In the genomic region with DNA sequence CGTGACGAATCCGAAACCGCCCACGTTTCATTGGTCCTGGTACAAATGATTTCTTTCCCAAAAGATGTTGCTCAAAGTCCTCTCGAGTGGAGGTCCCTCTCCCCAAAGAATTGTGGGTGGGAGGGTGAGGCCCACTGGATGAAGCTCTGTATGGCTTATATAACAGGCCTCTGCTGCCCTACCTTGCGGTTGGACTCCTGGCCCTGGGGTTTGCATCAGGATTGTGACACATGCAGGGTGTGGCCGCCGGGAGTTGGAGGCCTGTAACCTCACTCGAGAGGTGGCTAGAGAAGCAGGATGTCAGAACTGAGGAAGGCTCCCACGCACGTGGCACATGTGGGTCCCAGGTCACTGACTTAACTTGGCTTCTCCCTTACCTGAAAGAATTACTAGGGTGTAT, we compare ENCODE assay signal across 8 mouse cellular contexts. TPM values are rescaled to one million over a fixed set of nuclear protein-coding genes. Genes with fewer than 3 reads are reported as not detected.
DNase-seq lines count a peak whose midpoint lies in the region; ATAC-seq and TF ChIP-seq lines count a peak whose summit lies in the region.

No protein-coding gene starts in this region.

- TF ChIP-seq CTCF in MEL (IDR thresholded peaks at IDR 0.05 in 2 of 3, conservative IDR thresholded peaks at IDR 0.05 in 1 of 3; ENCODE audit: control insufficient read depth in 1 of 3, insufficient read depth in 1 of 3, low read depth in 2 of 3, low read length in 3 of 3, poor library complexity in 1 of 3, severe bottlenecking in 1 of 3), result no peak
- TF ChIP-seq CTCF in lung, postnatal 0 days (IDR thresholded peaks at IDR 0.05), result no peak
- TF ChIP-seq CTCF in small intestine, adult 2 months (IDR thresholded peaks at IDR 0.05; ENCODE audit: extremely low read depth, insufficient read length, insufficient replicate concordance, low read depth, low read length), result no peak

- no peak; a peak in 1 of 4 replicates for TF ChIP-seq POLR2A in MEL (IDR thresholded peaks at IDR 0.05; ENCODE audit: control insufficient read depth in 1 of 2, insufficient read depth in 1 of 2, low read depth in 1 of 2, low read length in 2 of 2, poor library complexity in 1 of 2)
- no peak for TF ChIP-seq POLR2A in small intestine, adult 2 months (IDR thresholded peaks at IDR 0.05; ENCODE audit: low read depth, low read length)

- H3K27me3 ChIP-seq in MEL (ENCODE audit: control insufficient read depth in 1 of 2, insufficient read depth in 2 of 2, low read length in 2 of 2), result no peaks in the 10 kb centered on the region
- no peaks in the 10 kb centered on the region for H3K27me3 ChIP-seq in kidney, embryonic 14.5 days (ENCODE audit: control insufficient read depth, insufficient read depth, low read length)
- H3K27me3 ChIP-seq in lung, postnatal 0 days (replicated peaks; ENCODE audit: insufficient read depth, low read length), result no peaks in the 10 kb centered on the region
- H3K27me3 ChIP-seq in small intestine, adult 2 months (ENCODE audit: control insufficient read depth, insufficient read depth, low read length), result no peaks in the 10 kb centered on the region

- H3K27ac ChIP-seq in MEL (ENCODE audit: control insufficient read depth, low read depth, low read length), result peak overlapping the region; percentile 35
- peak overlapping the region; percentile 51 for H3K27ac ChIP-seq in kidney, embryonic 14.5 days (ENCODE audit: low read depth, low read length)
- peak overlapping the region; percentile 47; the same call in 1 of the 2 replicates for H3K27ac ChIP-seq in lung, postnatal 0 days (ENCODE audit: low read length)
- peak overlapping the region; percentile 94 for H3K27ac ChIP-seq in small intestine, adult 2 months (ENCODE audit: insufficient read depth, low read depth, low read length)

- TF ChIP-seq EP300 in MEL (IDR thresholded peaks at IDR 0.05; ENCODE audit: low read depth in 1 of 2, low read length in 2 of 2), result no peak
- no peak for TF ChIP-seq EP300 in lung, postnatal 0 days (IDR thresholded peaks at IDR 0.05)

- no peaks in the 10 kb centered on the region for H3K9me3 ChIP-seq in MEL (replicated peaks; ENCODE audit: insufficient read depth, low read length)
- H3K9me3 ChIP-seq in kidney, embryonic 14.5 days (ENCODE audit: control insufficient read depth, low read length), result no peaks in the 10 kb centered on the region
- H3K9me3 ChIP-seq in lung, postnatal 0 days (ENCODE audit: low read length), result no peaks in the 10 kb centered on the region

- peaks cover 17 to 25% of the 10 kb centered on the region in 2 experiments for H3K36me3 ChIP-seq in MEL (ENCODE audit: control insufficient read depth in 1 of 2, insufficient read depth in 2 of 2, low read length in 2 of 2)
- H3K36me3 ChIP-seq in kidney, embryonic 14.5 days (ENCODE audit: control insufficient read depth, insufficient read depth, low read length), result peaks cover 4% of the 10 kb centered on the region; the same call in 1 of the 2 replicates
- no peaks in the 10 kb centered on the region for H3K36me3 ChIP-seq in lung, postnatal 0 days (ENCODE audit: insufficient read depth, low read length)
- H3K36me3 ChIP-seq in small intestine, adult 2 months (ENCODE audit: control insufficient read depth, insufficient read depth, low read length), result peaks cover 4% of the 10 kb centered on the region; the same call in 1 of the 2 replicates

- peaks cover 44% of the 10 kb centered on the region for H3K79me2 ChIP-seq in MEL (ENCODE audit: control insufficient read depth, insufficient read depth, low read length, poor library complexity)

- peak overlapping the region; percentile 91 to 99 for H3K4me3 ChIP-seq in MEL (ENCODE audit: control insufficient read depth in 1 of 2, insufficient read depth in 1 of 2, low read depth in 2 of 2, low read length in 2 of 2)
- H3K4me3 ChIP-seq in kidney, embryonic 14.5 days (ENCODE audit: low read length), result peak overlapping the region; percentile 55
- peak overlapping the region; percentile 42 for H3K4me3 ChIP-seq in lung, postnatal 0 days (ENCODE audit: low read depth, low read length)
- H3K4me3 ChIP-seq in small intestine, adult 2 months (ENCODE audit: low read depth, low read length), result peak overlapping the region; percentile 92

- H3K4me1 ChIP-seq in MEL (ENCODE audit: control insufficient read depth in 1 of 2, insufficient read depth in 2 of 2, low read length in 2 of 2), result peaks cover 0 to 13% of the 10 kb centered on the region in 2 experiments; a peak in 3 of 4 replicates
- H3K4me1 ChIP-seq in kidney, embryonic 14.5 days (ENCODE audit: control insufficient read depth, insufficient read depth, low read length), result 0 out of 2 replicates have a peak, but pooled peaks cover 8% of the 10 kb centered on the region
- no peaks in the 10 kb centered on the region for H3K4me1 ChIP-seq in lung, postnatal 0 days (ENCODE audit: insufficient read depth, low read depth, low read length)
- peaks cover 8% of the 10 kb centered on the region; the same call in 1 of the 2 replicates for H3K4me1 ChIP-seq in small intestine, adult 2 months (ENCODE audit: control insufficient read depth, insufficient read depth, insufficient read length, low read length)

- 29% methylated on average over 12 of the region's 12 CpGs for WGBS in kidney, embryonic 14.5 days
- 19% methylated on average over 12 of the region's 12 CpGs for WGBS in lung, postnatal 0 days
- WGBS in small intestine, adult 2 months, result 20% methylated on average over 12 of the region's 12 CpGs

- DNase-seq in B cell, adult 2 months, result peak; percentile 15 to 21
- DNase-seq in MEL (ENCODE audit: low read depth, low spot score), result peak; percentile 66
- peak; percentile 12 to 25 for DNase-seq in cerebellum, postnatal 14 days
- peak; percentile 46 for DNase-seq in lung, postnatal 0 days (ENCODE audit: low spot score)
- DNase-seq in ovary, postnatal 14 days (ENCODE audit: low spot score), result no peak

- H3K9ac ChIP-seq in MEL (ENCODE audit: control insufficient read depth, low read depth, low read length, poor library complexity, severe bottlenecking), result peak overlapping the region; percentile 75
- H3K9ac ChIP-seq in kidney, embryonic 14.5 days (ENCODE audit: low read depth, low read length), result peak overlapping the region; percentile 66
- H3K9ac ChIP-seq in lung, postnatal 0 days (replicated peaks; ENCODE audit: low read depth), result 0 out of 2 replicates have a peak overlapping the region, but pooled peaks have one; percentile 12

- peak overlapping the region; percentile 51 for H3K4me2 ChIP-seq in kidney, embryonic 14.5 days (replicated peaks; ENCODE audit: low read depth, low read length)
- H3K4me2 ChIP-seq in lung, postnatal 0 days (replicated peaks; ENCODE audit: low read depth, low read length), result peak overlapping the region; percentile 60

- ATAC-seq in granulocyte monocyte progenitor cell, adult 5-6 weeks (replicated peaks; ENCODE audit: poor library complexity, severe bottlenecking), result peak; percentile 57
- ATAC-seq in kidney, embryonic 14.5 days (ENCODE audit: low FRiP score, low TSS enrichment), result no peak
- ATAC-seq in lung, postnatal 0 days, result no peak

- no peak for TF ChIP-seq RAD21 in MEL (IDR thresholded peaks at IDR 0.05; ENCODE audit: low read depth, low read length)

TF ChIP-seq in MEL, 35 proteins besides CTCF, POLR2A, EP300 and RAD21:
- TF ChIP-seq MXI1 (IDR thresholded peaks at IDR 0.05; ENCODE audit: low read depth, low read length) (peak; percentile 87), MYC (IDR thresholded peaks at IDR 0.05; ENCODE audit: low read depth, low read length) (peak; percentile 60; the same call in 1 of the 2 replicates), HCFC1 (IDR thresholded peaks at IDR 0.05; ENCODE audit: low read depth, low read length) (no peak), MAX (IDR thresholded peaks at IDR 0.05; ENCODE audit: low read length) (peak; percentile 76)
TF ChIP-seq in MEL: peak in this region for 3.

RNA-seq across cellular contexts. Expression of gene Pgk1, which starts 0.8 kb away (rescaled TPM):
- total RNA-seq in MEL (2012; rRNA removed), result 528 and 991 TPM in 2 replicates
- polyA plus RNA-seq in MEL (2012; ENCODE audit: insufficient read depth in 1 of 2, insufficient read length in 2 of 2, low read depth in 1 of 2, low replicate concordance in 2 of 2, missing spikeins in 1 of 2), result 100 to 1,000 TPM; 285 to 890 TPM
- total RNA-seq in granulocyte monocyte progenitor cell, adult 5-6 weeks (2014; fragmentation: Nextera tagmentation), result 363 and 404 TPM in 2 replicates
- 392 and 401 TPM in 2 replicates for total RNA-seq in granulocyte monocyte progenitor cell, adult 5-6 weeks (2017)
- 356 and 361 TPM in 2 replicates for polyA plus RNA-seq in kidney, embryonic 14.5 days (2014; fragmentation: Nextera tagmentation; extraction: Ambion mirVana)
- 79.2 and 84.6 TPM in 2 replicates for polyA plus RNA-seq in lung, postnatal 0 days (2015; fragmentation: Nextera tagmentation; extraction: Ambion mirVana)
- 50.7 and 67.9 TPM in 2 replicates for polyA plus RNA-seq in small intestine, adult 2 months (2012; rRNA removed)

RNA-seq across cellular contexts. Expression of gene Taf9b, which starts 33.2 kb away (rescaled TPM):
- total RNA-seq in MEL (2012; rRNA removed), result 1.7 and 2.5 TPM in 2 replicates
- polyA plus RNA-seq in MEL (2012; ENCODE audit: insufficient read depth in 1 of 2, insufficient read length in 2 of 2, low read depth in 1 of 2, low replicate concordance in 2 of 2, missing spikeins in 1 of 2), result 1 to 10 TPM in 1 of 2 experiments, not detected in 1; 1.9 TPM
- 4.5 and 6.6 TPM in 2 replicates for total RNA-seq in granulocyte monocyte progenitor cell, adult 5-6 weeks (2014; fragmentation: Nextera tagmentation)
- 1.2 and 2.0 TPM in 2 replicates for total RNA-seq in granulocyte monocyte progenitor cell, adult 5-6 weeks (2017)
- polyA plus RNA-seq in kidney, embryonic 14.5 days (2014; fragmentation: Nextera tagmentation; extraction: Ambion mirVana), result 11.9 and 12.1 TPM in 2 replicates
- polyA plus RNA-seq in lung, postnatal 0 days (2015; fragmentation: Nextera tagmentation; extraction: Ambion mirVana), result 14.1 and 16.0 TPM in 2 replicates
- polyA plus RNA-seq in small intestine, adult 2 months (2012; rRNA removed), result 0.23 and 0.62 TPM in 2 replicates

RNA-seq across cellular contexts. Expression of gene Tlr13, which starts 44.7 kb away (rescaled TPM):
- not detected in 2 replicates for total RNA-seq in MEL (2012; rRNA removed)
- polyA plus RNA-seq in MEL (2012; ENCODE audit: insufficient read depth in 1 of 2, insufficient read length in 2 of 2, low read depth in 1 of 2, low replicate concordance in 2 of 2, missing spikeins in 1 of 2), result not detected
- total RNA-seq in granulocyte monocyte progenitor cell, adult 5-6 weeks (2014; fragmentation: Nextera tagmentation), result 0.39 and 0.96 TPM in 2 replicates
- 1.8 and 2.0 TPM in 2 replicates for total RNA-seq in granulocyte monocyte progenitor cell, adult 5-6 weeks (2017)
- polyA plus RNA-seq in kidney, embryonic 14.5 days (2014; fragmentation: Nextera tagmentation; extraction: Ambion mirVana), result 0.31 and 0.47 TPM in 2 replicates
- 1.7 and 2.0 TPM in 2 replicates for polyA plus RNA-seq in lung, postnatal 0 days (2015; fragmentation: Nextera tagmentation; extraction: Ambion mirVana)
- 0.11 and 0.30 TPM in 2 replicates for polyA plus RNA-seq in small intestine, adult 2 months (2012; rRNA removed)

Comparison
In these comparisons a context has a peak if more than half of its experiments do, and no peak if none do; other contexts are left out.
1. H3K27ac ChIP-seq: peak in every context shown above with its lines; median percentile 94 in small intestine, adult 2 months; 51 in kidney, embryonic 14.5 days; 47 in lung, postnatal 0 days; 35 in MEL.
2. H3K4me3 ChIP-seq: peak in every context shown above with its lines; median percentile 95 in MEL; 92 in small intestine, adult 2 months; 55 in kidney, embryonic 14.5 days; 42 in lung, postnatal 0 days.
3. H3K9ac ChIP-seq: peak in every context shown above with its lines; median percentile 75 in MEL; 66 in kidney, embryonic 14.5 days; 12 in lung, postnatal 0 days.